Mouse (Mus musculus) heart, postnatal 0 days (tissue): ENCODE measurements around the gene Hnrnpul2. TPM values are rescaled to one million over a fixed set of nuclear protein-coding genes. Genes with fewer than 3 reads are reported as not detected.

Source experiments
- ATAC-seq: fragments of 200-750 bp; cut with Nextera tagmentation; 2 replicates; pipeline ENCODE4 v1.8.0; 2017; ENCODE audit warnings: low read depth, moderate number of reproducible peaks, moderate library complexity; ENCODE audit not compliant: insufficient read depth
- DNase-seq: peaks from one replicate; pipeline ENCODE4 v3.0.0-alpha.2; 2016; ENCODE audit warnings: low spot score
- H3K27ac ChIP-seq: fragments of 300-500 bp; sonication (generic); 2 replicates; pipeline ENCODE4 v1.5.1; 2014; ENCODE audit warnings: low read depth, mild to moderate bottlenecking
- H3K27me3 ChIP-seq: fragments of 300-500 bp; sonication (generic); 2 replicates; pipeline ENCODE4 v1.6.1; 2014; ENCODE audit warnings: low read length, mixed read lengths; ENCODE audit not compliant: control insufficient read depth, insufficient read depth
- H3K36me3 ChIP-seq: fragments of 300-500 bp; sonication (generic); replicated peaks from 2 replicates; pipeline ENCODE4 v1.6.1; 2014; ENCODE audit warnings: low read length, mixed read lengths; ENCODE audit not compliant: control insufficient read depth, insufficient read depth
- H3K4me1 ChIP-seq: fragments of 300-500 bp; sonication (generic); 2 replicates; pipeline ENCODE4 v1.6.1; 2014; ENCODE audit warnings: antibody characterized with exemption; ENCODE audit not compliant: control insufficient read depth, insufficient read depth
- H3K4me2 ChIP-seq: fragments of 300-500 bp; sonication (generic); 2 replicates; pipeline ENCODE4 v1.6.1; 2014; ENCODE audit warnings: low read depth, mild to moderate bottlenecking, low read length, moderate library complexity
- H3K4me3 ChIP-seq: fragments of 300-500 bp; sonication (generic); 2 replicates; pipeline ENCODE4 v1.5.1; 2014; ENCODE audit warnings: low read depth, low read length
- H3K9ac ChIP-seq: fragments of 300-500 bp; sonication (generic); replicated peaks from 2 replicates; pipeline ENCODE4 v1.6.1; 2014; ENCODE audit warnings: low read depth, low read length, mixed read lengths
- H3K9me3 ChIP-seq: fragments of 300-500 bp; sonication (generic); replicated peaks from 2 replicates; pipeline ENCODE4 v1.6.1; 2016; ENCODE audit warnings: low read length; ENCODE audit not compliant: control insufficient read depth
- CTCF ChIP-seq: IDR thresholded peaks from 2 replicates; pipeline ENCODE4 v1.5.1; 2016; ENCODE audit warnings: antibody characterized with exemption, control low read depth, low read depth
- EP300 ChIP-seq: IDR thresholded peaks from 2 replicates; pipeline ENCODE4 v1.6.1; 2016; ENCODE audit warnings: antibody characterized with exemption, low read depth
- WGBS: fragments of 180-500 bp; shearing (Covaris S2); extraction: QIAGEN DNeasy Blood & Tissue Kit; methylation state at CpG from one replicate; pipeline ENCODE4 v1.1.7; 2014; 5-methylcytosine and 5-hydroxymethylcytosine counted together
- polyA plus RNA-seq: library from polyadenylated mRNA; unstranded; fragments of >200 nt; fragmentation: Nextera tagmentation; extraction: Ambion mirVana; gene quantifications from 2 replicates; pipeline ENCODE4 v1.2.1, GENCODE M21; 2015
- total RNA-seq: library from RNA; depleted of rRNA; stranded (reverse); fragments of >200 nt; gene quantifications from 2 replicates; pipeline ENCODE4 v1.2.3, GENCODE M21; 2014; ENCODE audit warnings: low replicate concordance; rRNA removed

The Hnrnpul2 gene
- total RNA-seq (7.1 and 12.6 TPM in 2 replicates), polyA plus RNA-seq (2.5 and 2.6 TPM in 2 replicates)

DNA sequence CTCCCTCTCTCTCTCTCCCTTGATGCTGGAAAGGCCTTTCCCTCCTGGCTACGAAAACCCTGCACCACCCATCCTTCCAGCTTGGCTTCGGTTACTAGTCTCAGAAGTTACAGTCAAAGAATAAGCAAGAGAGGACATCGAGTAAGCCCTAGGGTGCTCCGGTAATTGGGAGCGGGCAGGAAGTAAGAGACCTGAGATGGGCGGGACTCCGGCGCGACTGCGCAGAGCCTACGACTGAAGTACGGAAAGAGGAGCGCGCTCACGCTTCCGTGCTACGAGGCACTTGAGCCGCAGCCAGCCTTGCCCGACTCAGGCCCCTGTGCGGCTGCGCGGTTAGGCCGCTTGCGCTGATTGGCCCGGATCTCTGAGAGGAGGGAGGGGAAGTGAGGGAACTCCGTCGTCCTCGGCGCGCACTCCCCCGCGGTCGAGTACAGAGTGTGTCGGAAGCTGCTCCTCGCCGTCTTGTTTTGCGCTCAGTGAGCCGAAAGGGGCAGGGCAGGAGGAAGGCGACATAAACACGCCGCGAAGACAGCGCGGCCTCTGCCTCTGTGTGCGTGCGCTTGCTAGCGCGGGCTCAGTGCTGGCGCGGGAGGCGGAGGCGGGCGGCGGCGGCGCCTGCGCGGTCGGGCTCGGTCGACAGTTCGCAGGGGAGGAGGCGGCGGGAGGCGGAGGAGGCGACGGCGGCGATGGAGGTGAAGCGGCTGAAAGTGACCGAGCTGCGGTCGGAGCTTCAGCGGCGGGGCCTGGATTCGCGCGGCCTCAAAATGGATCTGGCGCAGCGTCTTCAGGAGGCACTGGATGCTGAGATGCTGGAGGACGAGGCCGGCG is at the start of gene Hnrnpul2:
TSS of gene Hnrnpul2 (plus strand) at position 415 of the 828 bp plus-strand sequence.
- Histone ChIP-seq H3K4me1 (peaks cover 20% of the 10 kb centered on the region), H3K27me3 (no peaks in the 10 kb centered on the region), H3K9ac (peak within 1 kb of the TSS; percentile 97), H3K4me3 (peak within 1 kb of the TSS; percentile 96), H3K9me3 (no peaks in the 10 kb centered on the region), H3K36me3 (peaks cover 39% of the 10 kb centered on the region), H3K4me2 (peak within 1 kb of the TSS; percentile 95), H3K27ac (peak within 1 kb of the TSS; percentile 99)
- DNase-seq (peak; percentile 100), ATAC-seq (peak; percentile 93)
- under 1% methylated on average over 78 of the region's 83 CpGs for WGBS
- TF ChIP-seq CTCF (no peak), EP300 (no peak)

DNA sequence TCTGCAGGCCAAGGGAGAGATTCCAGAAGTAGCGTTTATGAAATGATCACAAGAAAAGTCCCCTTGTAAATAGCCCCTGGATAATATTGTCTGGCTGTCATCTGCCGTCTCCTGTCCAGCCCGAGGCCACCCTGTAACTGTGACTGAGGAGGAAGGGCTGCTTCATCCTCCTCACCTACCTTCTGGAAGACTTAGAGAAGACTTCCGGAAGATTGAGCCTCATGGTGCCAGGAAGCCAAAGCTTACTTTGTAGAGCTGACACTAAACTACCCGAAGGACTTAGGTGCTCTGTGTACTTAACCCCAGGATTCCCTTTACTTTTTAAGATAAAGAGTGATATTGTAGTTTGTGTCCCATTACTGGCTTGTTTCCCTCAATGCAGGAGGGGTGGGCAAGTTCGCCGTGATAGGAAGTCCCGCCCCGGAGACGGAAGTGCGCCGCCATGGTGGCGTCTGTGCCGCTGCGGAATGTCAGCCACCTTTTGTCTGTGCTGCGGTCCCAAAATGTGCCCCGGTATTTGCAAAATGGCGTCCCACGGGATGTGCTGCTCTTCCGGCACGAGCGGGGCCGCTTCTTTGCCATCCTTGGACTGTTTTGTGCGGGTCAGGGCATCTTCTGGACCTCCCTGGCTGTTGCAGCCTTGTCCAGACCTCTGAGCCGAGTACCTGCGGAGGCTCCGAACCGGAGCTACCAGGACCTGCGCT is 49.1 kb upstream of the Hnrnpul2 start, which contains the start of gene Tmem223:
TSS of gene Tmem223 (plus strand) at position 430 of the 704 bp plus-strand sequence.
- Histone ChIP-seq H3K4me2 (peak within 1 kb of the TSS; percentile 79), H3K27me3 (no peaks in the 10 kb centered on the region), H3K27ac (peak within 1 kb of the TSS; percentile 88), H3K36me3 (peaks cover 52% of the 10 kb centered on the region), H3K4me1 (peaks cover 20% of the 10 kb centered on the region), H3K9ac (peak within 1 kb of the TSS; percentile 80), H3K4me3 (peak within 1 kb of the TSS; percentile 83), H3K9me3 (no peaks in the 10 kb centered on the region)
- DNase-seq, result peak; percentile 68
- TF ChIP-seq EP300 (peak; percentile 69), CTCF (no peak)
- peak; percentile 56 for ATAC-seq
- WGBS, result 27% methylated on average over 29 of the region's 29 CpGs

DNA sequence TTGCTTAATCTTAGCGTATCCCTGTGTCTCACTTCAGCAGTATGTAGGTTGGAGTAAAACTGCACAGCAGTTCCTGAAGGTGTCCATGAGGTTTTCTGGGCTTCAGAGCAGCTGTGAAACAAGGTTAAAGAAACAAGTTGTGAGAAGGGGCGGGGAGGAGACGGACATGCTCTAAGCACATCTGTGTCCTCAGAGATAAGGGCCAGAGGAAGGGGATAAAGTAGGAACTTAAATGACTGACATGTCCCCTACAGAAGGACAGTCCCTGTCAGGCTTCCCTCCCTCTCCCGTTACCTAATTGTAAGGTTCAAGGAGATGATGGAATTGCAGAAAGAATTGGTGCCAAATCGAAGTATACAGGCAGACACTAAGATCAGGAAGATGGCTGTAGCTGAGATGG is 46.8 kb upstream of the Hnrnpul2 start:
- H3K9ac ChIP-seq, result no peak overlapping the region
- peaks cover 20% of the 10 kb centered on the region for H3K4me1 ChIP-seq
- H3K36me3 ChIP-seq, result peaks cover 29% of the 10 kb centered on the region
- 56% methylated on average over 5 of the region's 5 CpGs for WGBS
- no peaks in the 10 kb centered on the region for H3K9me3 ChIP-seq
- TF ChIP-seq CTCF (no peak), EP300 (no peak)
- H3K4me2 ChIP-seq, result peak overlapping the region; percentile 99; the same call in 1 of the 2 replicates
- DNase-seq (no peak), ATAC-seq (no peak)
- H3K27me3 ChIP-seq, result no peaks in the 10 kb centered on the region
- H3K27ac ChIP-seq, result peak overlapping the region; percentile 98; the same call in 1 of the 2 replicates
- H3K4me3 ChIP-seq, result 0 out of 2 replicates have a peak overlapping the region, but pooled peaks have one; percentile 75

DNA sequence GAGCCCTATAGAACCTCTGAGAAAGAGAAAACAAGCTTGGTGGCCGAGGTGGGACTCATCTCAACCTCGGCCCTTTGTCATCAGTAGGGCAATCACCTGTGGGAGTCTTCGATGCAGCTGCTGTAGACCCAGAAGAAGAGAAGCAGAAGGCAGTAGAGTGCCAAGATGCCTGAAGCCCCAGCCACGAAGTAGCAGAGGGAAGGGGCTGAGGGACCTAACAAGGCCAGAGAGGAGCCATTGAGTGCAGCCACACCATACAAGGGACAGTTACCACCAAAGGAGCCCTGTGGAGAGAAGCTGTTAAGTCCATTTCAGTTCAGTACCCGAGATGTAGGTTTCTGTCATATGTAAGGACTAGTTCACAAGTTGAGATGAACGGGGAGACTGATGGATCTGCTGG is 46.4 kb upstream of the Hnrnpul2 start:
- Histone ChIP-seq H3K4me1 (peaks cover 20% of the 10 kb centered on the region), H3K27me3 (no peaks in the 10 kb centered on the region), H3K4me3 (peak overlapping the region; percentile 75), H3K9me3 (no peaks in the 10 kb centered on the region), H3K36me3 (peaks cover 25% of the 10 kb centered on the region), H3K4me2 (peak overlapping the region; percentile 99), H3K9ac (peak overlapping the region; percentile 96), H3K27ac (peak overlapping the region; percentile 98)
- TF ChIP-seq CTCF (no peak), EP300 (no peak)
- no peak for ATAC-seq
- no peak for DNase-seq
- WGBS, result 49% methylated on average over 6 of the region's 6 CpGs

DNA sequence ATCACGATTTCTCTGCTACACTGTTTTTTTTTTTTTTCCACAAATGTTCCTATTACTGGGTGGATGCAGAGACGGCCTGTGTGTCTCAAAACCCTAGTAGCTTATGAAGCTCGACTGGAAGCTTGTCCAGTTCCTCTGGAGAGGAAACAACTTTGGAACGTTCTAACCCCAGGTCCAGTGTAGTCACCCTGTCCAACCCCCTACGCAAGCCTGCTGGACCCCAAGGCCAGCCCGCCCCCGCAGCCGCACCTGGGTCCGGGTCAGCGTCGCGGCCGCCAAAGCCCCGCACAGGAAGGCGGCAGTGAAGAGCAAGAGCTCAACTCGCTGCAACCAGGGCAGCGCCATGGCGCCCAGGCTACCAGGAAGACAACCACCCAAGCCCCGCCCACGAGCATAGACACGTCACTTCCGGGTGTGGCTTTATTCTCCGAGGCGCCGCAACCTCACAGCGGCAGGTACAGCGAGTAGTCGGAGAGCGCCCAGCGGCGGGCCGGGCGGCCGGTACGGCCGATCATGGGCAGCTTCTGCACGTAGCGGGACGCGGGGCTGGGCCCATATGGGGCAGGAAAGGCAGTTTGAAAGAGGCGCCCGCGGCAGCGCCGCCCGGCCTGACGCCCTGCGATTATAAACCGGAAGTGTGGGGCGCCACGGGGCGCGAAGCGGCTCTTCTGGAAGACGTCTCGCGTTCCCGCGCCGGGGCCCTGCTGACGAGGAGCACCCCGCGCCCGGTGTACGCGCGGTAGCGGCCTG is 45.5 kb upstream of the Hnrnpul2 start, which contains the start of gene Tmem179b:
TSS of gene Tmem179b (minus strand) at position 382 of the 750 bp plus-strand sequence.
- TF ChIP-seq EP300 (peak; percentile 73), CTCF (no peak)
- Histone ChIP-seq H3K36me3 (peaks cover 17% of the 10 kb centered on the region), H3K4me1 (peaks cover 20% of the 10 kb centered on the region), H3K9ac (peak within 1 kb of the TSS; percentile 96), H3K4me2 (peak within 1 kb of the TSS; percentile 99), H3K4me3 (peak within 1 kb of the TSS; percentile 75), H3K9me3 (no peaks in the 10 kb centered on the region), H3K27ac (peak within 1 kb of the TSS; percentile 98), H3K27me3 (no peaks in the 10 kb centered on the region)
- under 1% methylated on average over 68 of the region's 68 CpGs for WGBS
- peak; percentile 94 for DNase-seq
- ATAC-seq, result peak; percentile 90
